Mouse (Mus musculus) lung, embryonic 14.5 days (tissue): ENCODE data around the gene Hlcs. TPM values are rescaled to one million over a fixed set of nuclear protein-coding genes. Genes with fewer than 3 reads are reported as not detected.
A peak's percentile ranks its signal among the peaks of the same experiment; 100 is the strongest.

Experiments used
- ATAC-seq: fragments of 200-750 bp; cut with Nextera tagmentation; 2 replicates; pipeline ENCODE4 v1.8.0; 2017; ENCODE audit warnings: mild to moderate bottlenecking, moderate TSS enrichment, moderate library complexity; ENCODE audit not compliant: insufficient read depth
- DNase-seq: peaks from one replicate; pipeline ENCODE4 v3.0.0-alpha.2; 2015
- H3K27ac ChIP-seq: fragments of 300-500 bp; sonication (generic); 2 replicates; pipeline ENCODE4 v1.5.1; 2014; ENCODE audit warnings: low read depth, mild to moderate bottlenecking, moderate library complexity
- H3K27me3 ChIP-seq: fragments of 300-500 bp; sonication (generic); 2 replicates; pipeline ENCODE4 v1.6.1; 2014; ENCODE audit warnings: low read length, control low read depth; ENCODE audit not compliant: insufficient read depth
- H3K36me3 ChIP-seq: fragments of 300-500 bp; sonication (generic); 2 replicates; pipeline ENCODE4 v1.6.1; 2014; ENCODE audit warnings: control low read depth; ENCODE audit not compliant: insufficient read depth
- H3K4me1 ChIP-seq: fragments of 300-500 bp; sonication (generic); 2 replicates; pipeline ENCODE4 v1.6.1; 2014; ENCODE audit warnings: antibody characterized with exemption, control low read depth; ENCODE audit not compliant: insufficient read depth
- H3K4me2 ChIP-seq: fragments of 300-500 bp; sonication (generic); 2 replicates; pipeline ENCODE4 v1.6.1; 2014; ENCODE audit warnings: mild to moderate bottlenecking
- H3K4me3 ChIP-seq: fragments of 300-500 bp; sonication (generic); 2 replicates; pipeline ENCODE4 v1.5.1; 2014; ENCODE audit warnings: low read depth, low read length
- H3K9ac ChIP-seq: fragments of 300-500 bp; sonication (generic); 2 replicates; pipeline ENCODE4 v1.6.1; 2014
- H3K9me3 ChIP-seq: fragments of 300-500 bp; sonication (generic); 2 replicates; pipeline ENCODE4 v1.6.1; 2016; ENCODE audit warnings: low read depth, low read length, control low read depth
- CTCF ChIP-seq: IDR thresholded peaks from 2 replicates; pipeline ENCODE4 v1.5.1; 2016; ENCODE audit warnings: antibody characterized with exemption, low read depth
- WGBS: fragments of 180-500 bp; shearing (Covaris S2); extraction: QIAGEN DNeasy Blood & Tissue Kit; methylation state at CpG from one replicate; pipeline ENCODE4 v1.1.7; 2014; 5-methylcytosine and 5-hydroxymethylcytosine counted together
- polyA plus RNA-seq: library from polyadenylated mRNA; unstranded; fragments of >200 nt; fragmentation: Nextera tagmentation; extraction: Ambion mirVana; gene quantifications from 2 replicates; pipeline ENCODE4 v1.2.1, GENCODE M21; 2014

The Hlcs gene
- polyA plus RNA-seq, 1 experiment from 2014 or later, result 8.0 TPM

- Histone ChIP-seq H3K4me3 (no peak overlapping the region), H3K4me2 (no peak overlapping the region), H3K27ac (no peak overlapping the region), H3K27me3 (no peaks in the 10 kb centered on the region), H3K9ac (no peak overlapping the region), H3K36me3 (no peaks in the 10 kb centered on the region), H3K9me3 (no peaks in the 10 kb centered on the region), H3K4me1 (no peaks in the 10 kb centered on the region)
- no peak for TF ChIP-seq CTCF
- 76% methylated on average over 19 of the region's 19 CpGs for WGBS
- peak; percentile 39 for DNase-seq
- ATAC-seq, result no peak
Measured at GRCm38 (mm10) chr16:94260938-94261630, 52.3 kb downstream of the Hlcs start.

DNA sequence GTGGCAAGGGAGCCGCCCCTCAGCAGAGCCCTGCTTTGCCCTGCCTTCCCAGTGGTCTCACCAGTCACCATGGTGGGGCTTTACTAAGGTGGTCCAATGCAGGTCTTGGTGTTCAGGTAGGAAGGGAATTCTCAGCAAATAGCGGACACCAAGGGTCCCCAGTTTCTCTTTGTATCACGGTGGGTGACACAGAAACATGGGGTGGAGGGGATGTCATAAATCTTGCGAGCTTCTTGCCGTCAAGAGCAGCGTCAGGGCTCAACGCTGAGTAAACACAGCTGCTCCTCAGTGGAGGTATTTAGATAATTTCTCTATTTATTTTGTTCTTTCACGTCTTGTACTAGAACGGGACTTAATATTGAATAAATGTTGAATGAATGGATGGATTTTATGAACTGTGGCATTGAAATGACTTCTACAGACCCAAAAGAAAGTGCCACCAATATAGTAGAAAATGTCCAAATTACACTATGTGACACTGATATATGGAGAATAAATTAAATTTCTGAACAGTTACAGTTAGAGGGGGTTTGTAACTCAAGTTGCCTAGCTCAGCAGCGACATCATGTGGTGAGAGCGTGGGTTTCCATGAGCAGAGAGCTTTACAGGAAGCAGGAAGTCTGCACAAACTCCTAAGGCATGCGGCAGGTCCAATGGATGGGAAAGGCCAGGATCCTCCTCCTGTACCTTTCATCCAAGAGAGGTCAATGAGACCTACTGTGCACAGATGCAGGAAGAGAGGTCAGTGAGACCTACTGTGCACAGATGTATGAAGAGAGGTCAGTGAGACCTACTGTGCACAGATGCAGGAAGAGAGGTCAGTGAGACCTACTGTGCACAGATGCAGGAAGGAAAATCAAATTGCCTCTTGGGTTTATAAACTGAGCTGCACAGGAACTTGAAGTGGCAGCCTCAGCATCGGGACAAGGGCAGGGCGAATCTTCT, 54.7 kb downstream of the Hlcs start:
- Histone ChIP-seq H3K4me1 (no peaks in the 10 kb centered on the region), H3K27me3 (no peaks in the 10 kb centered on the region), H3K4me2 (no peak overlapping the region), H3K4me3 (no peak overlapping the region), H3K27ac (no peak overlapping the region), H3K36me3 (no peaks in the 10 kb centered on the region), H3K9ac (no peak overlapping the region), H3K9me3 (no peaks in the 10 kb centered on the region)
- ATAC-seq, result peak; percentile 80
- peak; percentile 96 for DNase-seq
- 27% methylated on average over 14 of the region's 14 CpGs for WGBS
- peak; percentile 96 for TF ChIP-seq CTCF

DNA sequence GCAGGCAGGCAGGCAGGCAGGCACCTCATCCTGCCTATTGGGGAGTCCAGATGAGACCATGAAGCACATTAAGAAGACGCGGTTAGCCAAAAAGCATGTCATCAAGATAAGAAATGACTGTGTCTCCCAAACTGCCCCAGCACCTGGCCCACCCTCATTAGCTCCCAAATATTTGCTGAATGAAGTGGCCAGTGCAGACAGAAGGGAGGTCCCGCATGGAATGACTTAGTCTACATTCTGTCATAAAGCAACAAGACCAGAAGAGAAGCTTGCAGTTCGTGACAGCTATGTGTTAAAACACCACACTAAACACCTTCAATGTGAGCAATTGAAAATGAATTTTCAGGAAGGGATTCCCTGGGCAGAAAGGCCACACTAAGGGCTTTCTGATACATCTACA, 57.8 kb downstream of the Hlcs start:
- Histone ChIP-seq H3K36me3 (no peaks in the 10 kb centered on the region), H3K4me2 (no peak overlapping the region), H3K27ac (no peak overlapping the region), H3K4me1 (peaks cover under 1% of the 10 kb centered on the region; the same call in 1 of the 2 replicates), H3K9ac (no peak overlapping the region), H3K4me3 (no peak overlapping the region), H3K9me3 (no peaks in the 10 kb centered on the region), H3K27me3 (no peaks in the 10 kb centered on the region)
- DNase-seq (no peak), ATAC-seq (no peak)
- TF ChIP-seq CTCF, result no peak
- WGBS, result 59% methylated on average over 4 of the region's 4 CpGs

- Histone ChIP-seq H3K27ac (no peak overlapping the region), H3K9me3 (no peaks in the 10 kb centered on the region), H3K4me1 (peaks cover 5% of the 10 kb centered on the region; the same call in 1 of the 2 replicates), H3K27me3 (no peaks in the 10 kb centered on the region), H3K9ac (no peak overlapping the region), H3K4me2 (no peak overlapping the region), H3K36me3 (no peaks in the 10 kb centered on the region), H3K4me3 (no peak overlapping the region)
- TF ChIP-seq CTCF, result no peak
- WGBS, result 93% methylated on average over 6 of the region's 6 CpGs
- no peak for ATAC-seq
- DNase-seq, result no peak
Measured at GRCm38 (mm10) chr16:94255035-94255434, 58.3 kb downstream of the Hlcs start.

GRCm38 (mm10) chr16:94254415-94254891, 58.9 kb downstream of the Hlcs start:
- no peak overlapping the region for H3K27ac ChIP-seq
- H3K4me3 ChIP-seq, result no peak overlapping the region
- no peak for DNase-seq
- no peaks in the 10 kb centered on the region for H3K27me3 ChIP-seq
- no peak for TF ChIP-seq CTCF
- no peak overlapping the region for H3K4me2 ChIP-seq
- no peaks in the 10 kb centered on the region for H3K9me3 ChIP-seq
- H3K9ac ChIP-seq, result no peak overlapping the region
- peaks cover 5% of the 10 kb centered on the region; the same call in 1 of the 2 replicates for H3K4me1 ChIP-seq
- no peaks in the 10 kb centered on the region for H3K36me3 ChIP-seq
- 66% methylated on average over 12 of the region's 12 CpGs for WGBS
- ATAC-seq, result no peak

DNA sequence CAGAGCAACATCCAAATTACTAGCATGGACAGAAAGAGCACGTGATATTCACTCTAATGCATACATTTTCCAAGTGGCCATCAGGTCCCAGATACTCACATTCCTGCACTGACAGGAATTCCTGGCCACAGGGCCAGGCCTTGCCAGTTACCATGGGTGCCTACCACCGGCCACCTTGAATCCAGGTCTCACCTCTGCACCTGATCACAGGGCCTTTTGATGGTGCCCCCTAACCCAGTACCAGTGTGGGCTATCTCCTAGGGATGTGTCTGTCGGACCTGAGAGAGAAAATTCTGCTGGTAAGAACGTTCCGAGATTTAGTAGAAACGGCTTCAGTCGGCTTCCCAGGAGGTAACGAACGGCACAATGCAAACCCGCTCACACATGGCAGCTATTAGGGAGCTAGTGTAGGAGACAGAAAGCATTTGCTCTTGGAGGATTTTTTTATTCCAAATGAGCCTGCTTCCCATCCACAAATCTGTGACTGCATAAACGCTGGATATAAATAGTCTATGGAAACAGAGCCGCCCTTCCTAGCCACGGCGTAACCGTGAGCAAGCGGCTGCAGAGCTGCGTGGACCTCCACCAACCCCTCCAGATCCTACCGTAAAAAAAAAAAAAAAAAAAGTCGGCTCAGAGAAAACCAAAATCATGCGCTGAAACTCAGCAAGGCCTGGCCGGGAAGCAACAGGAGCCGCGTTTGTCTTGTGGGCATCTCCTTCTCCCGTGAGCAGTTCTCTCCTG, 59.5 kb downstream of the Hlcs start:
- TF ChIP-seq CTCF, result no peak
- H3K9ac ChIP-seq, result no peak overlapping the region
- 62% methylated on average over 24 of the region's 24 CpGs for WGBS
- ATAC-seq (no peak), DNase-seq (no peak)
- H3K4me3 ChIP-seq, result no peak overlapping the region
- H3K4me2 ChIP-seq, result no peak overlapping the region
- H3K27ac ChIP-seq, result no peak overlapping the region
- H3K4me1 ChIP-seq, result peaks cover 5% of the 10 kb centered on the region; the same call in 1 of the 2 replicates
- H3K9me3 ChIP-seq, result no peaks in the 10 kb centered on the region
- H3K27me3 ChIP-seq, result no peaks in the 10 kb centered on the region
- H3K36me3 ChIP-seq, result no peaks in the 10 kb centered on the region
